Mouse (Mus musculus) midbrain, postnatal 0 days (tissue): Measurements from ENCODE around the gene Srrm1. TPM values are rescaled to one million over a fixed set of nuclear protein-coding genes. Genes with fewer than 3 reads are reported as not detected.
A peak's percentile ranks its signal among the peaks of the same experiment; 100 is the strongest.

Experiments used
- ATAC-seq: fragments of 200-750 bp; cut with Nextera tagmentation; 2 replicates; pipeline ENCODE4 v1.8.0; 2017; ENCODE audit warnings: moderate number of reproducible peaks, mild to moderate bottlenecking, moderate TSS enrichment, moderate library complexity; ENCODE audit not compliant: low FRiP score
- DNase-seq: peaks from one replicate; pipeline ENCODE4 v3.0.0-alpha.2; 2015; ENCODE audit warnings: low spot score
- H3K27ac ChIP-seq: fragments of 300-500 bp; sonication (generic); 2 replicates; pipeline ENCODE4 v1.5.1; 2014; ENCODE audit warnings: low read depth, mild to moderate bottlenecking, low read length, mixed read lengths
- H3K27me3 ChIP-seq: fragments of 300-500 bp; sonication (generic); 2 replicates; pipeline ENCODE4 v1.6.1; 2014; ENCODE audit warnings: low read length, control low read depth, mixed read lengths; ENCODE audit not compliant: insufficient read depth
- H3K36me3 ChIP-seq: fragments of 300-500 bp; sonication (generic); 2 replicates; pipeline ENCODE4 v1.6.1; 2014; ENCODE audit warnings: low read length, control low read depth, mixed read lengths; ENCODE audit not compliant: insufficient read depth
- H3K4me1 ChIP-seq: fragments of 300-500 bp; sonication (generic); 2 replicates; pipeline ENCODE4 v1.6.1; 2014; ENCODE audit warnings: mild to moderate bottlenecking, control low read depth, antibody characterized with exemption, low read length, mixed read lengths; ENCODE audit not compliant: insufficient read depth
- H3K4me2 ChIP-seq: fragments of 300-500 bp; sonication (generic); 2 replicates; pipeline ENCODE4 v1.6.1; 2014; ENCODE audit warnings: low read depth, mild to moderate bottlenecking, low read length, mixed read lengths; ENCODE audit not compliant: poor library complexity, severe bottlenecking
- H3K4me3 ChIP-seq: fragments of 300-500 bp; sonication (generic); 2 replicates; pipeline ENCODE4 v1.5.1; 2014; ENCODE audit warnings: low read depth, mild to moderate bottlenecking, low read length, moderate library complexity
- H3K9ac ChIP-seq: fragments of 300-500 bp; sonication (generic); replicated peaks from 2 replicates; pipeline ENCODE4 v1.6.1; 2014; ENCODE audit warnings: mild to moderate bottlenecking, low read length, moderate library complexity, mixed read lengths; ENCODE audit not compliant: poor library complexity, severe bottlenecking
- H3K9me3 ChIP-seq: fragments of 300-500 bp; sonication (generic); 2 replicates; pipeline ENCODE4 v1.6.1; 2016; ENCODE audit warnings: low read length, control low read depth
- CTCF ChIP-seq: IDR thresholded peaks from 2 replicates; pipeline ENCODE4 v1.5.1; 2016; ENCODE audit warnings: antibody characterized with exemption, mild to moderate bottlenecking
- WGBS: fragments of 180-500 bp; shearing (Covaris S2); extraction: QIAGEN DNeasy Blood & Tissue Kit; methylation state at CpG from one replicate; pipeline ENCODE4 v1.1.7; 2014; 5-methylcytosine and 5-hydroxymethylcytosine counted together
- polyA plus RNA-seq: library from polyadenylated mRNA; unstranded; fragments of >200 nt; fragmentation: Nextera tagmentation; extraction: Ambion mirVana; gene quantifications from 2 replicates; pipeline ENCODE4 v1.2.1, GENCODE M21; 2015
- total RNA-seq: library from RNA; depleted of rRNA; stranded (reverse); fragments of >200 nt; gene quantifications from 2 replicates; pipeline ENCODE4 v1.2.3, GENCODE M21; 2014; rRNA removed

The Srrm1 gene
- 40.1 and 48.3 TPM in 2 replicates for total RNA-seq
- polyA plus RNA-seq: 142 and 173 TPM in 2 replicates

DNA sequence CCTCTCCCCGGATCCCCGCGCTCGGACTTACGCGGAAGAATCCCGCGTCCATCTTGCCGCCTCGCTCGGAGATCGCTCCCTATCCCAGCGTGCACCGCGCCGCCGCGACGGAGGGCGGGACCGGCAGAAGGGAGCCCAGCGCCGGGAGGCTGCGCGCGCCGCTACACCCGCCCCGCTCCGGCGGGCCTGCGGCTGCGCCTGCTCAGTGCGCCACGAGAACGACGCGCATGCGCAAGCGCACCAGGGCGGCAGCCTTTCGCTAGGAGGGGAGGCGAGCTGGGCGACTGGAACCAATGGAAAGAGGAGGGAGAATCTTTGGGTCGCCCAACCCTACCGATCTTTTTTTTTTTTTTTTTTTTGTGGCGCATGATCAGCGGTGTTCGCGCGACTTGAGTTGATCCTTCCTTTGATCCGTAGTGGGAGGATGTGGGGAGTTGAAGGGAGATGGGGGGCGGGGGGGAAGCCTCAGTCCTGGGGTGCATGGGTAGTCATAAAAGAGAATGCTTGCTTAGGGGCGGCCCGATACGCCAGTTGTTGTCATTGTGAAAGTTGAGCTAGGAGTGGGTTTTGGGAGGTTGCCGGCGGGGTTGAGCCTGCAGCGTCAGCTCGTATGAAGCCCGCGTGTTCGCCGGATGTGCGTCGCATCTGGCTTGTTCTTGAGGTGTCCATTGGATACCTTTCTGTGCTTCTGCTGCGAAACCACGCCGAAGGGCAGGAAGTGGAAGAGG lies at the start of gene Srrm1:
Gene Srrm1 (minus strand): TSS at position 256 of the 728 bp plus-strand sequence.
- H3K27me3 ChIP-seq: no peaks in the 10 kb centered on the region
- H3K4me1 ChIP-seq: peaks cover 9% of the 10 kb centered on the region; the same call in 1 of the 2 replicates
- H3K27ac ChIP-seq: peak within 1 kb of the TSS; percentile 93
- TF ChIP-seq CTCF: no peak
- no peaks in the 10 kb centered on the region for H3K9me3 ChIP-seq
- under 1% methylated on average over 63 of the region's 69 CpGs for WGBS
- ATAC-seq (peak; percentile 94), DNase-seq (peak; percentile 99)
- H3K4me2 ChIP-seq: peak within 1 kb of the TSS; percentile 83
- peak within 1 kb of the TSS; percentile 98 for H3K9ac ChIP-seq
- H3K36me3 ChIP-seq: no peaks in the 10 kb centered on the region
- H3K4me3 ChIP-seq: peak within 1 kb of the TSS; percentile 98

- peaks cover 22% of the 10 kb centered on the region for H3K27me3 ChIP-seq
- H3K36me3 ChIP-seq: no peaks in the 10 kb centered on the region
- no peak for DNase-seq
- H3K4me2 ChIP-seq: no peak overlapping the region
- no peak overlapping the region for H3K27ac ChIP-seq
- 9% methylated on average over 7 of the region's 7 CpGs for WGBS
- no peak for TF ChIP-seq CTCF
- H3K9me3 ChIP-seq: no peaks in the 10 kb centered on the region
- no peak overlapping the region for H3K4me3 ChIP-seq
- H3K4me1 ChIP-seq: no peaks in the 10 kb centered on the region
- no peak for ATAC-seq
- no peak overlapping the region for H3K9ac ChIP-seq
Observed at GRCm38 (mm10) chr4:135401881-135402280, 48.8 kb upstream of the Srrm1 start.

DNA sequence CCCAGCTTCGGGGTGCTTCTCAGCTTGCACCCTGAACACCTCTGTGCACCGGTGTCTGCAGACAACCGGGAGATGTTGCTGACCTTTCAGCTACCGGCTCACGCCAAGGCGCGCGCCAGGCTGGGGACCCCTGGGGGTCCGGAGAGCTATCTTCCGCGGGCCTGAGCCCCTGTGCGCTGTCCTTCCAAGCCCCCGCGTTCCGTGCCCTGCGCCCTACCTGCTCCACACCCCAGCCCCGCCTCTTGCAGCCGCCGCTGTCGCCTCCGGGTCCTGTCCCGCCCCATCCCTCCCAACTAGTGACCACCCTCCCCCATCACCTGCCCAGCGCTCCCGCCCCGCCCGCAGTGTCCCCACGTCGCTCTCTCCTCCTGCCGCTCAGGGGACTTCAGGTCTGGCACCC lies 44.9 kb upstream of the Srrm1 start, which contains the start of gene Ncmap:
Gene Ncmap (minus strand): TSS at position 237 of the 400 bp plus-strand sequence.
- no peak for DNase-seq
- Histone ChIP-seq H3K4me3 (peak within 1 kb of the TSS; percentile 27), H3K27ac (no peak within 1 kb of the TSS), H3K36me3 (no peaks in the 10 kb centered on the region), H3K27me3 (peaks cover 27% of the 10 kb centered on the region), H3K4me2 (peak within 1 kb of the TSS; percentile 46), H3K9ac (0 out of 2 replicates have a peak within 1 kb of the TSS, but pooled peaks have one; percentile 24), H3K9me3 (no peaks in the 10 kb centered on the region), H3K4me1 (no peaks in the 10 kb centered on the region)
- under 1% methylated on average over 29 of the region's 29 CpGs for WGBS
- no peak for ATAC-seq
- no peak for TF ChIP-seq CTCF

GRCm38 (mm10) chr4:135397551-135397950 lies 44.4 kb upstream of the Srrm1 start:
- DNase-seq: no peak
- 9% methylated on average over 16 of the region's 16 CpGs for WGBS
- ATAC-seq: no peak
- Histone ChIP-seq H3K4me2 (peak overlapping the region; percentile 46), H3K4me1 (no peaks in the 10 kb centered on the region), H3K27ac (no peak overlapping the region), H3K36me3 (no peaks in the 10 kb centered on the region), H3K27me3 (peaks cover 27% of the 10 kb centered on the region), H3K9me3 (no peaks in the 10 kb centered on the region), H3K4me3 (peak overlapping the region; percentile 27; the same call in 1 of the 2 replicates), H3K9ac (no peak overlapping the region)
- TF ChIP-seq CTCF: no peak

- TF ChIP-seq CTCF: peak; percentile 23; the same call in 1 of the 2 replicates
- ATAC-seq (no peak), DNase-seq (no peak)
- 86% methylated on average over 5 of the region's 5 CpGs for WGBS
- Histone ChIP-seq H3K27ac (no peak overlapping the region), H3K27me3 (peaks cover 27% of the 10 kb centered on the region), H3K36me3 (no peaks in the 10 kb centered on the region), H3K4me3 (no peak overlapping the region), H3K4me1 (no peaks in the 10 kb centered on the region), H3K9ac (no peak overlapping the region), H3K4me2 (no peak overlapping the region), H3K9me3 (no peaks in the 10 kb centered on the region)
Observed at GRCm38 (mm10) chr4:135396303-135396702, 43.2 kb upstream of the Srrm1 start.

DNA sequence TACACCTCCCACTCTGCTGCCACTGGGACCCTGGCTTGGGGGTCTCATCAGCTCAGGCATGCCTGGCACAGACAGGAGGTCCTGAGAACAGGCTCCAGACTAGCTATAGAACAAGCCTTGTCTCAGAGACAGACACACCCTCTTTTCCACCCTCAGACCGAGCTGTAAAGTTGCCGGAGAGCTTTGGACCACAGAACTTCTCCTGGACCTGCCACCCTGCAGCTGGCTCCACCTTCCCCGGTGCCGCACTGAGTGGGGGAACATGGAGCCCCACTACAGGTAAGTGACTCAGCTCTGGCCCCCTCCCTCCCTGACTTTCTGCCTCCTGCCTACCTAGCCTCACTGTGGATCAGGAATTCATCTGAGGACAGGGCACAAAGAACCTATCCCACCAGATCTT lies 42.3 kb upstream of the Srrm1 start:
- DNase-seq: no peak
- H3K36me3 ChIP-seq: no peaks in the 10 kb centered on the region
- TF ChIP-seq CTCF: no peak
- H3K4me1 ChIP-seq: no peaks in the 10 kb centered on the region
- H3K27ac ChIP-seq: no peak overlapping the region
- H3K9me3 ChIP-seq: no peaks in the 10 kb centered on the region
- H3K4me3 ChIP-seq: no peak overlapping the region
- H3K9ac ChIP-seq: no peak overlapping the region
- 84% methylated on average over 4 of the region's 4 CpGs for WGBS
- peaks cover 24% of the 10 kb centered on the region for H3K27me3 ChIP-seq
- H3K4me2 ChIP-seq: no peak overlapping the region
- no peak for ATAC-seq
